Mouse (Mus musculus) kidney, postnatal 25 days (tissue): Measurements from ENCODE around the gene Itgam.
"Not testable (repeated sequence)": the region's sequence is repeated elsewhere in the genome, so short reads cannot be mapped to it uniquely, and the experiment has no call there.

Source experiments
- DNase-seq, 2 experiments: peaks; one replicate each; pipeline ENCODE4 v3.0.0; 2021; ENCODE audit warnings: mixed read lengths in 2 of 2

Gene Itgam

DNA sequence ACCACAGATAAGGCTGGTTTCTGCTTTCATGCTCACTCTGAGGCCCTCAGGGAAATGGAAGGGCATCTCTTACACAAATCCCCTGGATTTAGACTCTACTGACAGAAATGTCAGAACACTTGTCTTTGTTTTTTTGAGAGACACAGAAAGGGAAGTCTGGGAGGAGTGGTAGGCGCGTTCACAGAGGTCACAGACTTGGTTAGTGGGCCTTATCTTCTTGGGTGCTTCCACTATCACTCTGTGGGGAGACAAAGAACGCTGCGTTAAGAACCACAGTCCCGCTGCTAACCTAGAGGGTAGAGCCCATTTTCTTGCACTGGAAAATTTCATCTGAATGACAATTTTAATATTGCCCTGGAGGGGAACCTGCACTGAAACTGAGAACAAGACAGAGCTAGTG, 69.7 kb downstream of the Itgam start:
- no peak for DNase-seq

DNA sequence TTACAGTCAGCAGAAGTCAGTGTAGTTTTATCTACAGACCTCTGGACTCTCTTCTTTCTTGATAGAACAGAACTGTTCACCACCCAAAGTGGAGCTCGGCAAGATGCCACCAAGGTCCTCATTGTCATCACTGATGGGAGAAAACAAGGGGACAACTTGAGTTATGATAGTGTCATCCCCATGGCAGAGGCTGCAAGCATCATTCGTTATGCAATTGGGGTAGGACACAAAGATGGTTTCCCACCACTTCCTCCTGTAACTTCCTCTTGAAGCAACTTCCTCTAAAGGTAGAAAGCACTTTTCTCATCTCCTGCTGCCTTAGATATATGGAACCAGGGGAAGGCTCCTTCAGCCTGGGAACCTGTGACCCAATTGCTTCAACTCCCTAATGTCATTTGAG, 71.2 kb downstream of the Itgam start:
- DNase-seq: no peak

DNA sequence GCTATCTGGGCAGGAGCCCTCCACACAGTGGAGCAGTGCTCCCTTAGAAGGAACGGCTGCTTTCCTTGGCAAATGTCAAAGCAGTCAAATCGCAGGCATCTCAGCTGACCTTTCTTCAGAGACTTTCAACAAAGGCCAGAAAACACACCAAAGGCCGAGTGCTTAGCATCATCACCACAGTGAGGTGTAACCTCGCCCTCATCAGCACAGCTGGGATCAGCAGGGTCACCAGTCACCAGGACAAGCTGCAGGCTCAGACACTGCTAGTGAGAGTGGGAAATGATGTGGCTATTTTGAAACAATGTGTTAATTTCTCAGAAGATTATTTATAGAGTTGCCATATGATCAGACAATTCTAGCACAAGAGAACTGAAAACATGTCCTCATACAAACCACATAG, 74.5 kb downstream of the Itgam start:
- DNase-seq: no peak

DNA sequence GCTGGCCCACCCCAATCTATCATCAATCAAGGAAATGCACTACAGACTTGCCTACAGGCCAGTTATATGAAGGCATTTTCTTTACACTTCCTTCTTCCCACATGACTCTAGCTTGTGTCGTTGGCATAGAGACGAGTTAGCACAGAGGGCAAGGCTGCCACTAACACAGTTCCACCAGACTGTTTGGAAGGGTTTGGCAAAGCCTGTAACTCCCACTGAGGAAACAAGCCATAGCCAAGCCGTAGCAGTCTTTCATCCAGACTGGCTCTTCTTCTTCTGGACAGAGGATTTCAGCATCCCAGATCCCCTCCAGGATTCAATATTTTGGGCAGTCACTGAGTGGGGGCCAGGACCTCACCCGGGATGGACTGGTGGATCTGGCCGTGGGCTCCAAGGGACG, 77.2 kb downstream of the Itgam start:
- DNase-seq: no peak

GRCm38 (mm10) chr7:128150970-128151369, 88.5 kb downstream of the Itgam start:
- no peak for DNase-seq

DNA sequence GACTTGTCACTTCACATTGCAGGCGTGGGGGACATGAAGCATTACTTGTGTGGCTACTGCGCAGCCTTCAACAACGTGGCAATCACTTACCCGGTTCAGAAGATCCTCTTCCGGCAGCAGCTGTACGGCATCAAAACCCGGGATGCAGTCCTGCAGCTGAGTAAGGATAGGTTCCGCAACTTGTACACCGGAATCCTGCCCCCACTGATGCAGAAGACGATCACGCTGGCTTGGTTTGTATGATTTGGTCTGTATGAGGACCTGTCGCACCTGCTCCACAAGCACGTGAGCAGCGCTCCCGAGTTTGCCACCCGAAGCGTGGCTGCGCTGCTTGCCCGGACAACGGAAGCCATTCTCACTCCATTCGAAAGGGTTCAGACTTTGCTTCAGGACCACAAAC, 91.6 kb downstream of the Itgam start, which contains the start of gene Itgad:
TSS of gene Itgad (plus strand) at position 301 of the 400 bp plus-strand sequence.
- no peak for DNase-seq

DNA sequence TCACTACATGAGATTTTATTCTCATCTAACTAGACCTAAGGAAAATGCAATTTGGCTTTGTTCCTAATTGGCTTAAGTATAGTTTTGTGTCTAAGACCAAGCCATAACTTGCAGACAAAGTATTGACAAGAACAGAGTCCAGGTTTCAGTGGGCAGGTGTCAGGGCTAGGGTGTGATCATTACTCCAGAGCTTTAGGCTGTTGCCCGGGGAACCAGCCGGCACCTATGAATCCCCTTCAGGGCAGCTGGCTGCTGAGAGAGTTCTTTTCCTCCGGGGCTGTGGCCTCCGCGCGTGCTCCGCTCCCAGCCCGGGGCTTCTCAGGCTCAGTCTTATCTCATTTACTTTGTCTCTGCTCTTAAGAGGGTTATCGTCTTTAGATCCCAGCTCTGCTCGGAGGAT, 92.5 kb downstream of the Itgam start:
- DNase-seq: no peak

GRCm38 (mm10) chr7:128158688-128159354, 96.4 kb downstream of the Itgam start:
- DNase-seq: not testable (repeated sequence)

- no peak for DNase-seq
Observed at GRCm38 (mm10) chr7:128164001-128164400, 101.6 kb downstream of the Itgam start.

GRCm38 (mm10) chr7:128166391-128166790, 104.0 kb downstream of the Itgam start:
- DNase-seq: no peak
